Mouse (Mus musculus) spleen, postnatal 4 days (tissue): ENCODE data around the gene Scn5a.

Source experiments
- DNase-seq, 2 experiments: peaks; one replicate each; pipeline ENCODE4 v3.0.0; 2022; ENCODE audit warnings: low spot score in 2 of 2

Scn5a gene

GRCm38 (mm10) chr9:119578636-119579438 lies at the start of gene Scn5a:
Gene Scn5a, minus strand, starts transcription at chr9:119579016.
- DNase-seq = no peak

- no peak for DNase-seq
These were observed 48.4 kb upstream of the Scn5a start for GRCm38 (mm10) chr9:119627227-119627626.

GRCm38 (mm10) chr9:119624151-119624550 lies 45.3 kb upstream of the Scn5a start:
- DNase-seq = no peak

- DNase-seq = no peak
These were observed 36.0 kb upstream of the Scn5a start for GRCm38 (mm10) chr9:119614798-119615197.

- no peak for DNase-seq
These were observed 31.8 kb upstream of the Scn5a start for GRCm38 (mm10) chr9:119610563-119611166.

- DNase-seq = no peak
These were observed 28.1 kb upstream of the Scn5a start for GRCm38 (mm10) chr9:119606906-119607305.

- no peak for DNase-seq
These were observed 25.8 kb upstream of the Scn5a start for GRCm38 (mm10) chr9:119604607-119605006.

- no peak for DNase-seq
These were observed 19.7 kb upstream of the Scn5a start for GRCm38 (mm10) chr9:119598501-119598900.

- no peak for DNase-seq
These were observed 18.5 kb upstream of the Scn5a start for GRCm38 (mm10) chr9:119597332-119597731.

- no peak for DNase-seq
These were observed 10.8 kb upstream of the Scn5a start for GRCm38 (mm10) chr9:119589592-119589991.

- DNase-seq = no peak
These were observed 10.1 kb upstream of the Scn5a start for GRCm38 (mm10) chr9:119588763-119589449.

GRCm38 (mm10) chr9:119580668-119581067 lies 1.9 kb upstream of the Scn5a start:
- peak; percentile 57 to 83 for DNase-seq

- DNase-seq = no peak
These were observed 1.4 kb upstream of the Scn5a start for GRCm38 (mm10) chr9:119580187-119580586.

- no peak for DNase-seq
These were observed 543 bp downstream of the Scn5a start for GRCm38 (mm10) chr9:119578311-119578635.

GRCm38 (mm10) chr9:119576977-119577376 lies 1.8 kb downstream of the Scn5a start:
- DNase-seq = no peak

- no peak for DNase-seq
These were observed 3.1 kb downstream of the Scn5a start for GRCm38 (mm10) chr9:119575732-119576131.

- no peak for DNase-seq
These were observed 4.5 kb downstream of the Scn5a start for GRCm38 (mm10) chr9:119574366-119574765.

- DNase-seq = no peak
These were observed 5.8 kb downstream of the Scn5a start for GRCm38 (mm10) chr9:119573009-119573408.

GRCm38 (mm10) chr9:119571411-119571888 lies 7.4 kb downstream of the Scn5a start:
- DNase-seq = no peak

GRCm38 (mm10) chr9:119570652-119571051 lies 8.2 kb downstream of the Scn5a start:
- DNase-seq = no peak

GRCm38 (mm10) chr9:119568732-119569131 lies 10.1 kb downstream of the Scn5a start:
- DNase-seq = no peak

GRCm38 (mm10) chr9:119567800-119568199 lies 11.0 kb downstream of the Scn5a start:
- DNase-seq = no peak

GRCm38 (mm10) chr9:119566214-119566613 lies 12.6 kb downstream of the Scn5a start:
- DNase-seq = no peak
